Mouse (Mus musculus): Measurements from ENCODE around the gene Ninj2. TPM values are rescaled to one million over a fixed set of nuclear protein-coding genes. Genes with fewer than 3 reads are reported as not detected.

Gene Ninj2
- total and polyA plus RNA-seq, 3 experiments, result 1.1 to 6.5 TPM; not detected in 1

- no peak for TF ChIP-seq MAX (IDR thresholded peaks at IDR 0.05; ENCODE audit: low read length)
- TF ChIP-seq JUN (IDR thresholded peaks at IDR 0.05; ENCODE audit: insufficient read depth, low read depth, low read length), result peak; percentile 96
- no peak for TF ChIP-seq USF2 (conservative IDR thresholded peaks at IDR 0.05; ENCODE audit: low read depth, low read length)
- no peak for TF ChIP-seq POLR2AphosphoS2 (IDR thresholded peaks at IDR 0.05; ENCODE audit: low read depth, low read length)
- TF ChIP-seq E2F4 (IDR thresholded peaks at IDR 0.05; ENCODE audit: insufficient replicate concordance, low read depth, low read length), result no peak
- peak; percentile 47 for TF ChIP-seq RAD21 (IDR thresholded peaks at IDR 0.05; ENCODE audit: low read depth, low read length)
- TF ChIP-seq GABPA (IDR thresholded peaks at IDR 0.05; ENCODE audit: insufficient replicate concordance, low read depth, low read length), result no peak
- TF ChIP-seq BHLHE40 (IDR thresholded peaks at IDR 0.05; ENCODE audit: low read depth, low read length), result no peak
- peak; percentile 76 for TF ChIP-seq JUND (conservative IDR thresholded peaks at IDR 0.05; ENCODE audit: low read depth, low read length)
- TF ChIP-seq EP300 (IDR thresholded peaks at IDR 0.05; ENCODE audit: low read length), result peak; percentile 58
Measured at GRCm38 (mm10) chr6:120151616-120152053, 58.5 kb downstream of the Ninj2 start (continued).

DNA sequence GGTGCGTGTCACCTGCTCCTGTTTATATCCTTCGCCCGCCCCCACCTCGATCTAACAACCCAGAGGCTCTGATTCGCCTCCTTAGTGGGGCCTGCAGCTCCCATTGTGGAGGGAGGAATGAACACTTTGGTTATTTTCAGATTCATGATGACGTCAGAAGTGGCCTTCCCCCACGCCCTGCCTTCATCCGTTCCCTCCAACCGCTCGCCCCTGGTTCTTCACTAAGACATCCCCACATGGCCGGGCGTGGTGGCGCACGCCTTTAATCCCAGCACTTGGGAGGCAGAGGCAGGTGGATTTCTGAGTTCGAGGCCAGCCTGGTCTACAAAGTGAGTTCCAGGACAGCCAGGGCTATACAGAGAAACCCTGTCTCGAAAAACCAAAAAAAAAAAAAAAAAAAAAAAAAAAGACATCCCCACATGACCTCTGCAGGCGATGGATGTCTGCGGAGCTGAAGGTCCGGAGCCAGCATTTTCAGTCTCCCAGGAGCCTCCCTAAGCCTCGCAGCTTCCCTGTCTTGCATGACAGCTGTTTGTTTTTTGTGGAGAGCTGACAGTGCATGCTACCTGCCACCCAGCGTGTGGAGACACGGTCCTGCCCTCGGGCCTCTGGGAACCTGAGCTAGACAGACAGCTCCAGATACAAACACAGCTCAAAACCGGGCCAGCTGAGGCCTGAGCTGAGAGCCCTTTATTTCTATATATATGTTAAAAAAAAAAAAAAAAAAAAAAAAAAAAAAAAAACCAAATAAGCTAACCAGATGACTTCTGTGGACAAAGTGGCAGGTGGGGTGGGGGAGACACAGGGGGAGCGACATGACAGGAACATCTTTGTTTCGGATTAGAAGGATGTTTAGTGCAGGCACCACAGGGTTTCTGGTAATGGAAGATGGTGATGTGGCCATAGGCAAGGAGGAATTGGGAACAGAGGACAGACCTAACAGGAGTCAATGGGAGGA is 59.9 kb downstream of the Ninj2 start:
- Histone ChIP-seq H3K27me3 (replicated peaks) (no peaks in the 10 kb centered on the region), H3K27ac (ENCODE audit: insufficient read depth, low read depth) (peak overlapping the region; percentile 93), H3K4me1 (ENCODE audit: control insufficient read depth in 1 of 2, insufficient read depth in 2 of 2) (peaks cover 48 to 89% of the 10 kb centered on the region in 2 experiments), H3K9ac (ENCODE audit: insufficient read depth, low read depth) (no peak overlapping the region), H3K9me3 (replicated peaks; ENCODE audit: low read length) (no peaks in the 10 kb centered on the region), H3K4me3 (replicated peaks in 1 of 3; ENCODE audit: low read depth in 2 of 3, low read length in 2 of 3, poor library complexity in 1 of 3) (peak overlapping the region in 1 of 3 experiments; percentile 39), H3K36me3 (replicated peaks in 1 of 2; ENCODE audit: control insufficient read depth in 1 of 2, insufficient read depth in 1 of 2, low read length in 1 of 2) (no peaks in the 10 kb centered on the region), H3K4me2 (ENCODE audit: insufficient read depth, low read depth, poor library complexity, severe bottlenecking) (no peak overlapping the region), H3K79me2 (replicated peaks; ENCODE audit: control insufficient read depth, extremely low read depth, insufficient read depth, poor library complexity, severe bottlenecking) (no peaks in the 10 kb centered on the region)
- in situ Hi-C loops (cut with MboI; ENCODE audit: low pct_ligation_motif_present, low pct_unique_long_range_greater_than_20kb, low sequenced_read_pairs) (loop anchor here (5.0 to 10.0 kb wide), 3 partner anchors 34 to 118 kb away; partner anchors contain the start of gene Wnk1), dilution Hi-C loops (cut with MboI; ENCODE audit: extremely low pct_ligation_motif_present, extremely low pct_unique_long_range_greater_than_20kb, low sequenced_read_pairs) (no loop called here)
- TF ChIP-seq JUN (IDR thresholded peaks at IDR 0.05; ENCODE audit: insufficient read depth, low read depth, low read length) (peak; percentile 54), CHD1 (IDR thresholded peaks at IDR 0.05; ENCODE audit: low read depth, low read length) (0 out of 2 replicates have a peak, but pooled peaks have one; percentile 60), MAX (IDR thresholded peaks at IDR 0.05; ENCODE audit: low read length) (no peak), EP300 (IDR thresholded peaks at IDR 0.05; ENCODE audit: low read length) (0 out of 2 replicates have a peak, but pooled peaks have one; percentile 35), NELFE (IDR thresholded peaks at IDR 0.05; ENCODE audit: low read depth, low read length) (no peak), JUND (conservative IDR thresholded peaks at IDR 0.05; ENCODE audit: low read depth, low read length) (peak; percentile 33; the same call in 1 of the 2 replicates), TCF12 (IDR thresholded peaks at IDR 0.05; ENCODE audit: low read depth, low read length) (0 out of 2 replicates have a peak, but pooled peaks have one; percentile 22), MXI1 (IDR thresholded peaks at IDR 0.05; ENCODE audit: low read depth, low read length) (0 out of 2 replicates have a peak, but pooled peaks have one; percentile 29), USF2 (conservative IDR thresholded peaks at IDR 0.05; ENCODE audit: low read depth, low read length) (no peak), ETS1 (conservative IDR thresholded peaks at IDR 0.05; ENCODE audit: low read depth, low read length) (peak; percentile 38; the same call in 1 of the 2 replicates), MEF2A (IDR thresholded peaks at IDR 0.05; ENCODE audit: borderline replicate concordance, low read depth, low read length) (peak; percentile 89), TBP (conservative IDR thresholded peaks at IDR 0.05; ENCODE audit: low read depth, low read length) (peak; percentile 61; the same call in 1 of the 2 replicates), ZNF384 (IDR thresholded peaks at IDR 0.05; ENCODE audit: low read depth, low read length) (peak; percentile 84), MAFK (IDR thresholded peaks at IDR 0.05; ENCODE audit: insufficient replicate concordance, low read length) (no peak), SMC3 (IDR thresholded peaks at IDR 0.05; ENCODE audit: low read depth, low read length) (0 out of 2 replicates have a peak, but pooled peaks have one; percentile 7), IRF4 (IDR thresholded peaks at IDR 0.05; ENCODE audit: low read depth, low read length) (peak; percentile 46)
- DNase-seq (ENCODE audit: extremely low read depth), result peak; percentile 73
